Mouse (Mus musculus) gastrocnemius, postnatal 36 days (tissue): ENCODE results near the gene Slc35b1. TPM values are rescaled to one million over a fixed set of nuclear protein-coding genes. Genes with fewer than 3 reads are reported as not detected.

ENCODE experiments used
- DNase-seq, 2 experiments: peaks; one replicate each; pipeline ENCODE4 v3.0.0; 2022
- intact Hi-C: fragments of 180-260 bp; cut with DNase I; formaldehyde crosslinking; loops from one replicate; pipeline ENCODE4 v1.15.1; 2025
- long read RNA-seq, 2 experiments: library from polyadenylated mRNA; stranded (forward); transcript quantifications; one replicate each; pipeline ENCODE4 v2.0.0; 2021
- total RNA-seq, 2 experiments: library from RNA; stranded (reverse); gene quantifications; 2 replicates each; pipeline ENCODE4 v1.2.3; 2021

Slc35b1 gene
- total RNA-seq = 10 to 100 TPM; 39.5 to 46.8 TPM
- long read RNA-seq, experiment 1, transcript Slc35b1-201 (9 exons, 1,523 nt) = major isoform, 31 of 50 reads
- long read RNA-seq, experiment 1, transcript Slc35b1-202 (9 exons, 1,299 nt) = minor isoform, 7 of 50 reads
- long read RNA-seq, experiment 1, partial matches to known transcripts = 10 of 50 reads
- long read RNA-seq, experiment 1, other reads (novel, unspliced or antisense) = 2 of 50 reads
- long read RNA-seq, experiment 2, transcript Slc35b1-202 (9 exons, 1,299 nt) = minor isoform, 14 of 55 reads
- long read RNA-seq, experiment 2, transcript Slc35b1-201 (9 exons, 1,523 nt) = major isoform, 32 of 55 reads
- long read RNA-seq, experiment 2, partial matches to known transcripts = 5 of 55 reads
- long read RNA-seq, experiment 2, other reads (novel, unspliced or antisense) = 4 of 55 reads

DNA sequence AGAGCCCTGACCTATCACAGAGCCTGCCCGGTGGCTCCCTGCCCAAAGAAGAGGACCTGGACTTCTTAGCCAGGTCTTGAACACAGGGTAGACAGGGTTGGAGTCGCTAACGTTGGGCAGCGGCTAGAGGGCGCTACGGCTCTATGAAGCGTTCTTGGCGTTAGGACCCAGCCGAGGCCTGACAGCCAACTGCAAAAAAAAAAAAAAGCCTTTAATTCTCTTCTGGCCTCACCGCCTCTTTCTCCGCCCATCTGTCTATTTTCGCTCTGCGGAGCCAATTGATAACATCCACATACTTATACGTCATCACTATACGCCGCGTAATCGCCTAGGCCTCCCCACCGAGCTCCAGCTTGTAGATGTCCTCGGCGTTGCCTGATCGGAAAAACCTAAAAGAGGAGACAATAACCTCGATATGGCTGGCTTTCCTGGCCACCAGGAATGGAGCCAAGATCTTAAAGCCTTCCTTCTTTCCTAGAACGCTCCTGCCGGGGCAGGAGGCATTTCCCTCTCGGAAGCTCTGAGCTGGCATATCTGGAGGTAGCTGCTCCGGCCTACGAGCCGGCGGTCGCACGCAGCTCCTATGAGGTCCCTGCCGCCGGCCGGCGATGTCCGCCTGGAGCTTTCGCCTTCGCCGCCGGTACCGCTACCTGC, at the start of gene Slc35b1:
Gene Slc35b1 (plus strand): TSS at position 374 of the 654 bp plus-strand sequence.
- intact Hi-C loops = loop anchor here (5.0 to 10.0 kb wide), 3 partner anchors 67 to 260 kb away; partner anchors contain the start of gene Ngfr
- peak; percentile 84 to 94 for DNase-seq

DNA sequence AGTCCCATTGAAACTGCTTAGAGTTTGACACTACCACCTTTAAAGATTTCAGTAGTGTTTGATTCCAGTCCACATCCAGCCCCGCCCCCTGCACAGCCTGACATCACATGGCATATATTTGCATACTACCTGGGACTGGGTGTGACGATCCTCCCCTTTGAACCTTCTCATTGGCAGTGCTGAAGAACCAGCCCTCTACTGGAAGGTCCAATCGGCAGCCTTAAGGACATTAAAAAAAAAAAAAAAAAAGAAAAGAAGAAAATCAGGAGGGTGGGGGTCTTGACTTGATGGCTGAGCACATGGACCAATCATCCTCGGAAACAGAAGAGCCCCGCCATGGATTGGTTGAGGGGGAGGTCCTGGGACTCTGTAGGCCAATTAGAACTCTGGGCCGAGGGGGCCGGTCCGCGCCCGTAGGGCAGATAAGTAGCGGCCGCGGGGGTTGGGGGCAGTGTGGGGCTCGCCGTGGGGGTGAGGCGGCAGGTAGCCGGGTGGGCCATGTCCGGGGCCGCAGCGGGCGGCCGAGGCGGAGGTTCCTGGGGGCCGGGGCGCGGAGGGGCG, 47.8 kb upstream of the Slc35b1 start, which contains the start of gene Fam117a:
Gene Fam117a (plus strand): TSS at position 451 of the 561 bp plus-strand sequence.
- peak; percentile 65 to 81 for DNase-seq
- intact Hi-C loops = no loop called here

DNA sequence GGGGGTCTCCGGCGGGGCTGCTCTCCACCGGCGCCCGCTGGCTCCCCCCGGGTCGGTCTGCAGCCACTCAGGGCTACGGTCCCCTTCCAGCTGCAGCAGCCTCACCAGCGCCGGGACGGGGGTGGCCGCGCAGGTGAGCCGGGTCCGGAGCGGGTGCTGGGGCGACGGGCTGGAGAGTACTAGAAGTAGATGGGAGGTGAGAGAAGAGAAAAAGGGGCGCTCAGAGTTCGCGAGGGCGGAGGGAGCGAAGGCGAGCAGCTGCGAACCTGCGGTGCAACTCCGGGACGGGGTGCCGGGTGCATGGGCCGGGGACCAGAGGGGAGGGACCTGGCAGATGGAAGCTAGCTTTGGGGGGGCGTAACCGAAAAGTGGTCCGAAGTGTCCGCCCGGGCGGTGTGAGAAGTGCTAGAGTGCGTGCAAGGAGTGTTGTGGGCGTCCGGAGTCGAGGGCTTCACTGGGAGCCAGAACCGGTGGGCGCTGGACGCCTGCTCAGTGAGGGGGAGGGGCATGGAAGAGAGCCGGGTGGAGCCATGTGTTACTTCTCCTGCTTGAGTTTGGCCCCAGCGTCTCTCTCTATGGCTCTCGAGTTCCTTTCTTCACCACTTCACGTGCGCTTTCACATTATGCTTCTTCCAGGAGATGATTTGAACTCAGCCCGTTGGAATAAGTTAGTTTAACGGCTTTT, 47.2 kb upstream of the Slc35b1 start:
- intact Hi-C loops = no loop called here

DNA sequence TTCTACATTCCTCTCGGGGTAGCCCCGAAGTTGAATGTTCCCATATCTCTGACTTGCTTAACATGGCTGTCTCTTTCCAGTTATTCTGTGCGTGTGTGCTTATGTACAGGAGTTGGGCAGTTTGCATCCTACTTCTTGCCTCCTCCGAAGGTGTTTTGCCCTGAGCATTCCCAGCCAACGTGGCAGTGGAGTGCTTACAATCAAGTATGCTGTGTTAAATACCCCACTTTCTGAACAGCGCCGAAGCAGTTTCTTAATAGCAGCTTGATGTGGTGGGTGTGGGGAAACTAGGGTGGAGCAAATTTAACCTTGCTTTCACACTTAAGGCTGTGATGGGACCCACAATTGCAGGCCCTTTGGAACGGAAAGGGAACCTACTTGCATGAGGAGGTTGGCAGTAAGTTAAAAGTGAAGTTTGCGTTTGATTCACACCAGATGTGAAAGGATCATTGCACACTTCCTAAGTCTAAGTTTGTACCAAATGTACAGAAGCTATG, 46.6 kb upstream of the Slc35b1 start:
- intact Hi-C loops = no loop called here
- DNase-seq = no peak

More for the DNA sequence above, 47.2 kb upstream of the Slc35b1 start:
- DNase-seq = peak; percentile 50 to 64

DNA sequence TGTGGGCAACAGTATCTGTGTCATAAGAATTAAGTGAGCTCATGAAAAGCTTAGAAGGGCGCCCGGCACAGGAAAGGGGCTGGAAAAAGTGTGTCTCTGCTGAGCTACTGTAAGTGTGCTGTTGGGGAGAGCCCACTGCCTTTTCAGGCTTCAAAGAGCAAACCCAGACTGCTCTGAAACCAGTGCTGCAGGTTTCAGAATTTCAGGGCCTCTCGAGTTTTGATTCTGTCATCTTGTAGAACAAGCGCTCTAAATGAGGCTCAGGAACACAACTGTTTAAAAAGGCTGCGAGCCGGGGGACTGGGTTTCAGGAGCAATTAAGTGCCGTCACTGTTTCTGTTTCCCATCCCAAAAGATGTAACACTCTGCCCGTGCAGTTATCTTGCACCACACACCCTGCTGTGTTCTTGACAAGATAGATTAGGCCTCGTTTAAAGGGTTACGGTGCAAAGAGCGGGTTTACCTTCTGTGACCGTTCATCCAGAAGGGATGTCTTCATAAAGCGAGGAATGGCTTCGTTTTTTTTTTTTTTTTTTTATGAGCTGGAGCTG, 44.9 kb upstream of the Slc35b1 start:
- no peak for DNase-seq
- intact Hi-C loops = no loop called here

DNA sequence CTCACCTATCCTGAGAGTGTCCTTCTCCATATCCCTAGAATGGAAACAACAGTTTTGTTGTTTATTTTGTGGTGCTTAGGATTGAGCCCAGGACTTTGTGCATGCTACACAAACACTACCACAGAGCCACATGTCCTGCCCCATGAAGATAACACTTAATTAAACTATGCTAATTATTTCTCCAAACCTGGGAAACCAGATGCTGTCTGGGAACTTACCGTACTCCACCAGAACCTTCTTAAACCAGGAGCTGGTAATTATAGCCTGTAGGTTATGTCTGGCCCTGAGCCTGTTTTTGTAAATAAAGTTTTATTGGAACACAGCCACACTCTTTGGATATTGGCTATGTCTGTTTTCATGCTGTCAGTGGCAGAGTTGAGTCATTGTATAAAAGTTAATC, 44.2 kb upstream of the Slc35b1 start:
- DNase-seq = no peak
- intact Hi-C loops = no loop called here

DNA sequence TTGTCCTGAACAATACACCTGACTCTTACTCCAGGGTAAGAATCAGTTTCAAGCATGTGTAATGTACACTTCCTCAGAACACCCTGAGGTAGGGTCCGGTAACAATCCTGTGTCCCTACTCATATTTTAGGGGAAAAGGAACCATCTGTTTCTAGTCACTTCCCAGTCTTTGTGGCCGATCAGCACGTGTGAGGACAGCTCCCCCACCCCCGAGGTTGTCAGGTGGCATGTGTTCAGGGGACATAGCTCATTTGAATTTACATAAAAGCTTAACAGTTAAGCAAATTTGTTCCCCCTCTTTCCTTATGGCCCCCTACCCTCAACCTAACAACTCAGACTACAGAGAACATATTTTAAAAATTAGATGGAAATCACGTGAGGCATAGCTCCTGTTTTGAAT, 43.8 kb upstream of the Slc35b1 start:
- intact Hi-C loops = no loop called here
- no peak for DNase-seq

DNA sequence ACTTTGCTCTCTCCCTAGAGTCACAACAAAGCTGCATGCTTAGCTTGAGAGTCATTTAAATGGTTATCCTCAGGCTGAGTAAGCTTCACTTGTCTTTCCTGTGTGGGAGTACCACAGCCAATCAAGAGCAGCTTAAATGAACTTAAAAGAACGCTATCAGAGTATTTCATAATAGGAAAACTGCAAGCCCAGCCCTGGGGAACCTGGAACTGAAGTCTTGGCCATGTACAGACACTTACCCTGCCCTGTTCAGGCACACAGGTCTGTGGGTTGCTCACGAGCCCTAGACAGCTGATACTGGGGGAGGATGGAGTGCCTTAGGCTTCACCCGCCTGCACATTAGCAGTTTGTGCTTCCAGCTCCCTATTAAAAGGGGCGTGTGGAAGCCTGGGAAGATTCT, 41.3 kb upstream of the Slc35b1 start:
- DNase-seq = no peak
- intact Hi-C loops = no loop called here

DNA sequence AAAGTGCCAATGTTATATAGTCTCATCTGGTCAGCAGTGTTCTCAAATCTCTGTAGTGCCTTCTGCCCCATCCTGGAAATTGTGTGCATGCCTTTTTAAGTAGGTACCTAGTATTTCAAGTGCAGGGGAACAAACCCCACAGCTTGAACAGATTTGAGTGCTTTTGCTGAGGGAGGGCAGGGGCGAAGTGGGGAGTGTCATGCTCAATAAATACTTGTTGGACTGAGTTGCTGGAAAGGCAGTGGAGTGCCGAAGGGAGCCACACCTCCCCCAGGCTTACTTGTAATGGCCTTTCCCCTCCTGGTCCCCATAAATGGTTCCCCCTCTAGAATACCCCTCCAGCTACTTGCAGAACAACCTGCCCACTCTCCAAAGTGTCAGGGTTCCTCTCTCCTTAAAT, 40.3 kb upstream of the Slc35b1 start:
- DNase-seq = no peak
- intact Hi-C loops = no loop called here

DNA sequence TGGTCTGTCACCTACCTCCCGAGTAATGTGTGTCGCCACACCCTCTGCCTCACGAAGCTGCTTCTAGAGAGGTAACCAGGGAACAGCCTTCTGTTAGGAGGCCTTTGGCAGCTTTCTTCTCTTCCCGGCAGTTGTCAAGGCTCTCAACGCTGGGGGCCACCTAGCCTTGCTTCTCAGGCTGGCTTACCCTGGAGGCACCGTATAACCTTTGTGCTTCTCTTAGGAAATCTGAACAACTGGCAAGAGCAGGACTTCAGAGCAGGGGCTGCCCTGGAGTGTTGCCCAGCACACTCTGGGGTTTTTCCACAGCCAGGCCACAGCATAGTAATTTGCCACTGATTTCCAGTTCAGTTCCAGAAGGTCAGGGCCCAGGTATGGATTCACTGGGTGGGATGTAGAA, 34.2 kb upstream of the Slc35b1 start:
- DNase-seq = no peak
- intact Hi-C loops = no loop called here

DNA sequence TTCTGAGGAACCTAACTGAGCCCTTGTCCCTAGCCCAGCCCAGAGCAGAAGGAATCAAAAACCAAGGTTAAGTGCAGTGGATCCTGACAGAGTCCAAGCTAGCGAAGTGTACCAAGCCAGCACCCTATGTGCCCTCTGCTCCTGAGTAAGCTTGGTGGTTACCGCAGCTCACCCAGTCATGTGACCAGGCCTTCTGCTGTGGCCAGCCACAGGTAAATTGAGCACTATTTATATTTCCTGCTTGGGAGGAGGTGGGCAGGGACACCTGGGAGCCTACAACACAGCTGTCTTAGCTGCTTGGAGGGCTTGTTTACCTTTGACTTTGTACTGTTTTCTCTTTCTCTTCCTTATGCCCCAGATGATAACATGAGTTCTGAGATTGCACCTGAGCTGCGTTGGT, 33.5 kb upstream of the Slc35b1 start:
- no peak for DNase-seq
- intact Hi-C loops = no loop called here

DNA sequence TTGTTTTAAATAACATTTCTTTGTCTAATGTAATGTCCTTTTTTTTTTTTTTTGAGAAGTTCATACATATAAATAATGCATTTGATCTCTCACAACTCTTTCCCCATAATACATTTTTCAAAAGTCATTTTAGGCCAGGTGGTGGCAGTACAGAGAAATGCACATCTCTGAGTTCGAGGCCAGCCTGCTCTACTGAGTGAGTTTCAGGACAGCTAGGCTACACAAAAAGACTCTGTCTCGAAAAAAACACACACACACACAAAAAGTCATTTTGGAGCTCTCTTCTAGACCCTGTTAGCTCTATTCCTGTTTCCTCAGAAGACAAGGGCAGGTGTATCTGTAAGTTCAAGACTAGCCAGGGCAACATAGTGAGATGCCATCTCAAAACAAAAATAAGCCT, 31.8 kb upstream of the Slc35b1 start:
- no peak for DNase-seq
- intact Hi-C loops = no loop called here

DNA sequence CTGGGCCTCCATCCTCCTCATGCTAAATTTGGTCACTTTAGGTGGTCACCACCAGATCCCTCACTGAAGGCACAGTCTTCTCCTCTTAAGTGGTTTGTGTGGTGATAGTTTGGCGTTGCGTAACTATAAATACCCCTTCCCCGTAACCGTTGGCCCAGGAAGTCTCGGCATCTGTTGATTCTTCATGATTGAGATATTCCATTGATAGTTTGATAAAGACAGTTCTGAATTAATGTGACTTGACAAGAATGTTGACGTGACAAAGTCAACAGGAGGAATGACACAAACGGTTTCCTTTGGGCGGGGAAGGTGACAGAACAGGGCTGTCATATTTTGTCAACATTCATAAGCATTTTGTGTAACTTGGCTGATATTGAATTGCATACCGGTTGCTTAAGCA, 31.3 kb upstream of the Slc35b1 start:
- no peak for DNase-seq

DNA sequence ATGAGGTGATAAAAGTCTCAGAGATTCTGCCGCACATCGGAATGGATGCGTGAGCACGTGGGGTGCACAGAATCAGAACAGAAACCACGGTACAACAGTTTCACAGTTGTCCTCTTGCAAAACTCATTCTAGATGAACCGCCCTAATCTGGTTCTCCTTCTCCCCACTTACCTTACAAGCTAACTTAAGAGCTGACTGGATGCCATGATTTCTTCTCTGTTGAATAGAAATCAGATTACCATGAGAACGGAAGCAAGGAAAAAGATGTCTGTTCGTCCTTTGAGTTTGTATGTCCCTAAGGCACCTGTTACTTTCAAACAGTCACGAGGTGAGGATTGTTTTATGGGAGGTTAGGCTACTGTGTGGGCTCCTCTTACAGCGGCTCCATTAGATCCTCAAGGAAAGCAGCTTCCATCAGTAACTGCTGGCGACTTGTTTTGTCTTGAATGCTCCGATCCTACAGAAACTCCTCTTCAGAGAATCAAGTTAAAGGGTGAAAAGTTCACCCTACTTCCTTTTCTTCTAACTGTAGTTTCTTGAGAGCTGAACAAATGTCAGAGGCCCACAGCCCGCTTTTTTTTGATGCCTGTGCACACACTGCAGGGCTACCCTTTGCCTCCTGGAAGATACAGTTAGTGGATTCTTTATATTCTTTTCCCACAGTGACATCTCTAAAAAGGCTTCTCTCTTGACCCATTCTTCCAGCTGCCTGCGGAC, 30.1 kb upstream of the Slc35b1 start:
- DNase-seq = no peak
- intact Hi-C loops = no loop called here

More for the DNA sequence above, 31.3 kb upstream of the Slc35b1 start:
- intact Hi-C loops = no loop called here

DNA sequence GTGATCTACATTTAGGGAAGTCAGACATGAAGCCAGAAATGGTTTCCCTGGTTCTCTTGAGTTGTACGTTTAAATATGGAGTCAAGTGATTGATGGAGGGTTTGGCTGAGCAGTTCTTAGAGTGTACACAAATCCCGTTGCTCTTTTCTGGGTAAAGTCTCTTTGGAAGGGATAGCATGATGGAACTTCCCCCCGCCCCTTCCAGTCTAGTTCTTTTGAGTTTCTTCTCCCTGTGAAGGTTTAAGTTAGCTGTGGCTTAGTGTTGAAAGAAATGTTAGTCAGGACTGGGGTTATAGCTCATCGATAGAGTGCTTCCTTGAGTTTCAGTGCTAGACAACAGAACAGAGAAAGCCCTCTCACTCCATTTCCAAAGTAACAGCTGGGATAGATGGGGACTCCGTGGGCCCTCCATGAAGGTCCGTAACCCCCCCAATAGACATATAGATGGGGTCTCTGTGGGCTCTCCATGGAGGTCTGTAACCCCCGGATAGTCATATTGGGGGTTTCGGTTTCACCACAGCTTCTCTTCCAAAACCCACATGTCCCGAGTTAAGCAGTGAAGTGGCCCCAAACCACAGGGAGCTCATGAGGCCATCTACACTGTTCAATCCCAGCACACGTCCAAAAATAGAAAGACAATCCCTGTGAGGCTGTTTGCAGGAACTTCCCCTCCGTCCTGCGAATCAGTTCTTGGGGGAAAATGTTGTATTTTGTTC, 29.4 kb upstream of the Slc35b1 start:
- DNase-seq = no peak
- intact Hi-C loops = no loop called here

DNA sequence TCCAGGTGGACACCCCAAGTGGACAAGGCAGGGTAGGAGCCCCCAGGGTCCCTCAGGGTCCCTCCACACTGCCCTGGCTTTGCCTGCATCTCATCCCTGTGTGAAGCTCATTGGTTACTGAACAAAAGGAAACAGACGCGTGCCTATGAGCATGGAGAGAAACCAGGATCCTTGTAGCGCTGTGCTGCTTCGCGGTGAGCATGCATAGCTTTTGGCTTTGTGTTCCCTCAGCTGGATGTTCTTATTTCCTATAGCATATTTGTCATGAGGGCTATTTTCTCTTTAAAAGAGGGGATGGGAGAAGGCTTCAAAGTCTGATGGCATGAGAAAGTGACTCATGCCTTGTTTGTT, 28.9 kb upstream of the Slc35b1 start:
- intact Hi-C loops = no loop called here

DNA sequence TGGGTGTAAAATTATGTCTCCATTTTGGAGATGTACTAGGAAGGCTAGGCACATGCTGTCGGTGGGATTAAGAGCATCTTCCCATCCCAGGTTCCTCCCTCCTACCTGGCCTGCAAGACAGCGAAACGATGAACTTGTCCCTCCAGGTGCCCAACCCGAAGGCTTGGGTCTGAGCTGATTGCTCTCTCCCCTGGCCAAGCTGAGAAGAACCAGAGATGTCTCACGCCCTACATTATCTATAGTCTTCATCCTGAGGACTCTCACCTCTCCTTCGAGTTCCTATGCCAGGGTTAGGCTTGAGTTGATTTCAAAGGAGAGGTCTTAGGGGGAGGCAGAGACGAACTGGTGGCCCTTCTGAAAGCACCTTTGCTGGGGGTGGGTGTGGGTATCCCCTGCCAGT, 28.5 kb upstream of the Slc35b1 start:
- intact Hi-C loops = no loop called here
- no peak for DNase-seq

More for the DNA sequence above, 28.9 kb upstream of the Slc35b1 start:
- DNase-seq = no peak

DNA sequence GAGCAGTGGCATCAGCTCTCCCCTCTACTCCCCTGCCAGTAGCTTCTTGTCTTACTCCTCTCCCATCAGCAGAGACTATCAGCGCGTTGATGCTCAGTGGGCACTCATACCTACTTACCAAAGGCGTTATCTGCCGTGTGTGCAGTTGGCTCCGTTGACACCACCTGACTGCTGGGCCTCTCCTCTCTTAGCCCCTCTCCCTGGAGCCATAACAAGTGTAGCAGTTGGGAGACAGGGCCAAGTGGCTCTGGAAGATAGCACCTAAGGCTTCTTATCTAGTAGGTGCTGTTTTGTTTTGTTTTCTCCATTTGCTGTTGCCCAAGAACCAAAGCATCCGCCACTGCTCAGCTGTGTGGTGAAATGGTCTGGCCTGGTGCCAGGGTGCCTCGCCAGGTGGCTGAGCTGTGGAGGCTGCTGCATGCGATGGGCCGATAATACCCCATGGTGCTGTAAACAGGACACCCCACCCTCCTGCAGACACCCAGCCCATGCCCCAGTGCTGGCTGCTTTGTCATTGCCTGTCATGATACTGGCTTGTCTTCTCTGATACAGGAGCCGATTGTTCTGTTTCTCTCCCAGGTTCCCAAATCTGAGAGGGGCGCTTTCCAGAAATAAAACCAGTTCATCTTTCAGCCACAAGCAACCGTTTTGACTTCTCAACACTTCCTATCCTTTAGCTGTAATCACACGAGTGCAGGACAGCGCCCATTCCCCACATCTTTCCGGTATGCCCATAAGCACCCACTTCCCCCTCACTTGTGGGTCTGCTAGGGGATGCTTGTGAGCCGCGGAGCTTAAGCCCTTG, 27.8 kb upstream of the Slc35b1 start:
- intact Hi-C loops = no loop called here
- DNase-seq = peak; percentile 59 to 64
